Mouse (Mus musculus) stomach, postnatal 0 days (tissue): ENCODE data around the gene Cela1.

Experiments used
- CTCF ChIP-seq: IDR thresholded peaks from 2 replicates; pipeline ENCODE4 v1.5.1; 2016; ENCODE audit warnings: antibody characterized with exemption, low read depth, mild to moderate bottlenecking, moderate library complexity
- EP300 ChIP-seq: optimal IDR thresholded peaks from 2 replicates; pipeline ENCODE3; 2016; ENCODE audit warnings: antibody characterized with exemption

- TF ChIP-seq CTCF (no peak), EP300 (no peak)
Measured at GRCm38 (mm10) chr15:100660805-100661204, 26.9 kb downstream of the Cela1 start.
